Mouse (Mus musculus): Measurements from ENCODE around the gene Grwd1.

- TF ChIP-seq CTCF (IDR thresholded peaks at IDR 0.05; ENCODE audit: low read depth) (no peak), EP300 (IDR thresholded peaks at IDR 0.05; ENCODE audit: low read depth) (no peak)
These were observed 32.9 kb downstream of the Grwd1 start for GRCm38 (mm10) chr7:45797661-45798510.

All from liver, postnatal 0 days (tissue).